Mouse (Mus musculus): Measurements from ENCODE around the gene Slc47a1.
A peak's percentile ranks its signal among the peaks of the same experiment; 100 is the strongest.
"Not testable (repeated sequence)": the region's sequence is repeated elsewhere in the genome, so short reads cannot be mapped to it uniquely, and the experiment has no call there.

The Slc47a1 gene

DNA sequence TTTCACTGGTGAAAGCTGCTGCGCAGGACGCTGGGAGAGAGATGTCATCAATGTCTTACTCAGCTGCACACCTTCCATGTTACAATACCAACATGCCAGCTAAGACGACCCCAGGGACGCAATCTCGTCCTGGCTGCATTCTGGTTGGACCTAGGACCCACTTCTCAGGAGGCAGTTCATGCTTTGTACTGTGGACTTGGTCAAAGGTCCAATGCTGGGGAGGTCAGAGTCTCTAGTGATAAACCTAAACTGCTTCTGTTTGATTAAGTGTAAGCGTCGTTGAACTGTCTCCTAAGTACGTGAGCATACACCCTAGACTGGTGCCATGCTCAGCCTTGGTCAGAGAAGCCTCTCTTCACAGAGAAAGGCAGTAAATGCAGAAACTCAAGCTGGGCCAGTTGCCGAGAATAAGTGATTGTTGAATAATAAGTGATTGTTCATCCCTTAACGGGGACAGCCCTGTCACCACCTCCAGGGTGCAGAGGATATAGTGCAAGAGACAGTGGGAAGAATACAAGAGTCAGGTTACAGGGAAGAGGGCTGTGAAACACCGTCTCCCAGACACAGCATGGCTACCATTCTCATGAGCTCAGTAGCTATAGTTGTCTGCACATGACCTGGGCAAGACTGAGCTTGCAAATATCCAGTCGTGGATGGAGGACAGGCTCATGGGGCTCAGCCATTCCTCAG is 58.8 kb downstream of the Slc47a1 start:
- no peak for DNase-seq (ENCODE audit: low spot score in 2 of 2)

DNA sequence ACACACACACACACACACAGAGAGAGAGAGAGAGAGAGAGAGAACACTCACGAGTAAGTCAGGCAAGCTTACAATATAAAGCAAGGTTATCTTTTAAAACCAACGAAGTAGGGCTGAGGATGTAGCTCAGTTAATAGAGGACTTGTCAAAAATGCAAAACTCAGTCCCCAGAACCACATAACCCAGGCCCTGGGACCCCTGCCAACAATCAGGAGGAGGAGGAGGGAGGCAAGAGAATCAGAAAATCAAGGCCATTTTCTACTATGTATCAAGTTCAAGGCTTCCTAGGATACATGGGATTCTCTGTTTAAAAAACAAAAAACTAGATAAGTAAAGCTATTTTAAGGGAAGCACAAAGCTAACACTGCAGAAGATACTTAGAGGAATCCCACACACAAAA is 61.3 kb downstream of the Slc47a1 start:
- DNase-seq (ENCODE audit: low spot score in 2 of 2), result no peak

DNA sequence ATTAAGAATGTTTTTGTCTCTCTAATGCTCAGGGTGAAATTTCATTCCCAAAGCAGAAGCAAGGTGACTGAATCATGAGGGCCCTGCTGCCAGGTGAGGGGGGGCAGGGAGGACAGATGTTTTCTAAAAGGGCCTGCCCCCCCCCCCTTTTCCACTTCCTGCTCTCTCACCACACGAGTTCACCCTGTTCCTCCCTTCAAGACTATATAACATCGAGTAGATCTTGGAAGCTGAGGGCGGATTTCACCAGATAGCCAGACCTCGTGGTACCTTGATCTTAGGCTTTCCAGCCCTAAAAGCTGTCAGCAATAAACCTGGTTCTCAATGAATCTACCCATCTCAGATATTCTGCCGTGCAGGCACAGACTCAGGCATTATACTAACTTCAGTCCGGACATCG is 67.8 kb downstream of the Slc47a1 start:
- no peak for DNase-seq (ENCODE audit: low spot score in 2 of 2)

DNA sequence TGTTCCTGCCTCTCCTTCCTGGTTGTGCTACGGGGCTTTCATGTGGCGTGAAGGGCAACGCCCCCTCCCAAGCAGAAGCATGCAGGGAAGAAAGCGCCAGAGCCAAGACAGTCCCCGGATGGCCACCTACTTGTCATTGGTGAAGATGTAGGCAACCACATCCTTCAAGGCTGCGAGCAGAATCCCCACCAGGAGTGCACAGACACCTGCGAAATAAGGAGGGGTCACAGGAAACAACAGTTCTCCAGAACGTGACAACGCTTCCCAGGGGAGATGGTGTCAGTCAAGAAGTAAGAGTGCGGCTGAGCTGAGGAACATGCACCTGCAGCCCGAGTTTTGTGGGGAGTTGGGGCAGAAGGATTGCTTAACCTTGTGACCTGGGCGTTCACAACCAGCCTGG is 68.3 kb downstream of the Slc47a1 start:
- no peak for DNase-seq (ENCODE audit: low spot score in 2 of 2)

DNA sequence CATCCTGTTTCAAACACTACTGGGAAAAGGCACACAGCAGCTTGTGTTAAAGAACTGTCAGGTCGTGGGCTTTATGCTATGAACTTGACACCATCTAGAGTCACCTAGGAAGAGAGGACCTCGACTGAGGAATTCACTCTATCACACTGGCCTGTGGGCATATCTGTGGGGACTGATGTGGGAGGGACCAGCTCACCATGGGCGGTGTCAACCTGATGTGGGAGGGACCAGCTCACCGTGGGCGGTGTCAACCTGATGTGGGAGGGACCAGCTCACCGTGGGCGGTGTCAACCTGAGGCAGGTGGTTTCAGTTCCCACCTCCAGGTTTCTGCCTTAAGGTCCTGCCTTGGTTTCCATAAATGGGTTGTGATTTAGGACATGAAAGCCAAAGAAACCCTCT is 70.3 kb downstream of the Slc47a1 start:
- no peak for DNase-seq (ENCODE audit: low spot score in 2 of 2)

DNA sequence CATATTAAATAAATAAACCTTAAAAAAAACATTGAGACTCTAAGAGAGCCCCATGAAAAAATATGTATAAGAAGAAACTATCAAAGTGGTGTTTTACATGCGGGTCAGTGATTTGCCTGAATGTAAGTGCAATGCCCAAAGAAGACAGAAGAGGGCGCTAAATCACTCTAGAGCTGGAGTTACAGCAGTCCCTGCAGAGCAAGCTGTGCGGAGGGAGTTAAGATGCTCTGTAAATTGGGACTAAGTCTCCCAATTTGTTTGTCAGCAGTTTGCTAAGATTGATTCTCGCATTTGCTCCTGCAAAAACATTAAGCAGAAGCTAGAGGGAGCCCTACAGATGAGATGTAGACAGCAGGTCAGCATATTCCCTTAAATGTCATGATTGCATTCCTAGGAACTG is 72.8 kb downstream of the Slc47a1 start:
- peak; percentile 39 to 65 for DNase-seq (ENCODE audit: low spot score in 2 of 2)

DNA sequence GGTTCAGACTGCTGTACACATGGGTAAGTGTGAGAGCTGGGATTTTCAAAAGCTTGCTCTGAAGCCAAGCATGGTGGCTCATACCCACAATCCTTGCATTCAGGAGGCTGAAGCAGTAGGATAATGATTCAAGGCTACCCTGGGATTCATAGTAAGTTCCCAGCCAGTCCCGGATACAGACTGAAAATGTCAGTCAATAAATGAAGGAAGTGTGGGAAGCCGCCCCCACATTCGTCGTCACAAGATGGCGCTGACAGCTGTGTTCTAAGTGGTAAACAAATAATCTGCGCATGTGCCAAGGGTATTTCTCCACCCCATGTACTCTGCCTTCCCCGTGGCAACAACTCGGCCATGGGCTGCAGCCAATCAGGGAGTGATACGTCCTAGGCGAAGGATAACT is 73.6 kb downstream of the Slc47a1 start:
- not testable (repeated sequence) for DNase-seq (ENCODE audit: low spot score in 2 of 2)

DNA sequence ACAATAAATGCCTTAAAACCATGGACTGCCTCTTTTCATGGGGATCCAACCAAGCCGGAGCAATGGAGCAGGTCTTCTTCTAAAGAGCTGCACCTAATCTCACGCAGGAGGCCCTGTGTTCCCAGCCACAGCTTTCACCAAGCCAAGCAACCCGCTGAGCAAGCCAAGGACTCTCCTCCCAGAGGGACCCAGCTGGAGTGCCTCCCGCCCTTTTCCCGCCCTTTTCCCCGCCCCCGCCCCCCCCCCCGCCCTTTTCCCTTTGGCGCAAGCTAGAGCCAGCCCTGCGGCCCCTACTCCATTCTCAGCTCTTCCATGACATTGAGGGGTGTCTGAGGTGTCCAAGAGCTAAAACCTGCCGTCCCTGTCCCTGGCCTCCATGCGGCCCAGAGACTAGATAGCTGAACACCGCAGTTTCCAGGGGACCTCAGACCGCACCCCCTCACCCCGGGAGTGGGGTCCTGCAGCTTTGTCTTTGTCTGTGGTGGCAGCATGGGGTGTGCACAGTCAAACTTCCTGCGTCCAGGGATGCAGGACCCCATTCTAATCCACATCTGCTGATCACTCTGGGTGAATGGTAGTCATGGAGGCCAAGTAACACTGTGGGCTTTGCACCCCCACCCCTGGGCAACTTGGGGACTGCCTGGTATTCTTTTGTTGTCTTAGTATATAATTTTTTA is 77.3 kb downstream of the Slc47a1 start:
- no peak for DNase-seq (ENCODE audit: low spot score in 2 of 2)

DNA sequence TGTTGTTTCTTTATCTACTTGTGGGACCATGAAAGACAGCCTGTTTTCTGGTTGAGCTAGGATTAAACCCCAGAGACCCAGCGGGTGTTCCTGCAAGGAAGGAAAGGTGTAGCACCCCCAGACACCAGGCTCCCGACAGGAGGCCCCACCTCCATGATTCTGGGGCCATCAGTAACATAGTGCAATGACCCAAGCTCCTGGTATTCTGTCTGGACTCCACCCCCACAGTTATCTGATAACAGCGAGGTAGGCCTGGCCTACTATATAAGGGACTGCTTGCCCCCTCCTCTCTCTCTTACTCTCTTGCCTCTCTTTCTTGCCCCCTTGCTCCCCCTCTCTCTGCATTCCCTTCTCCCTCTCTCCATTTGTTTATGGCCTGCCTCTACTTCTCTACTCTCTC is 77.9 kb downstream of the Slc47a1 start:
- no peak for DNase-seq (ENCODE audit: low spot score in 2 of 2)

DNA sequence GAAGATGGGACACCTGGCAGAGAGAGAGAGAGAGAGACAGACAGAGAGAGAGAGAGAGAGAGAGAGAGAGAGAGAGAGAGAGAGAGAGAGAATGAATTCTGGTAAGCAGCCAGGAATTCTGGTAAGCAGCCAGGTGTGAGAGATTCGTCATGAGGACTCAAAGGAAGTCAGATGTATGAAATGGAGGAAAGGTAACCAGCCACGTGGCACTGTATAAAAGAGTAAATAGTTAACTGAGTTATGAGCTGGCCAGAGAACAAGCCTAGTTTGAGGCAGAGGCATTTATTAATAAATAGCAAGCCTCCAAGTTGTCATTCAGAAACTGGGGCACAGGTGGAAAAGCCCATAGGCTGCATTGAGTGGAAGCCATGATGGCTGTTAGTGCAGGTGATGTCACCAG is 80.2 kb downstream of the Slc47a1 start:
- no peak for DNase-seq (ENCODE audit: low spot score in 2 of 2)

DNA sequence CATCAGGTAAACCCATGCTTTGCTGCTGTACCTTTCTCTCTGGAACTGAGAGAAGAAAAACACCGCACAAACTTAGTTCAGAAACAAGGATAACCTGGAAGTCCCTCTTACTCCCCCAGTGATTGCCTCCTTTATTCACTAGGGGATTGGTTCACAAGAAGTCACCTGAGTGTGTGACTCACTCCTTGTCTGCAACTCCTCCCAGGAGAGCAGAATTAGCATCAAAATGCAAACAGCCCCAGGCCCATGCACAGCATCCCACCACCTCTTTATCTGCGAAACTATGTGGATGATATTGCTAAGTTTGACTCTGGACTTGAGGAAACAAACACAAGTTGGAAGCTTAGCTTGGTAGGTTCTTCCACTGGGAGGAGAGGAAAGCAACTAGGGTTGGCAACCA is 80.8 kb downstream of the Slc47a1 start:
- no peak for DNase-seq (ENCODE audit: low spot score in 2 of 2)

DNA sequence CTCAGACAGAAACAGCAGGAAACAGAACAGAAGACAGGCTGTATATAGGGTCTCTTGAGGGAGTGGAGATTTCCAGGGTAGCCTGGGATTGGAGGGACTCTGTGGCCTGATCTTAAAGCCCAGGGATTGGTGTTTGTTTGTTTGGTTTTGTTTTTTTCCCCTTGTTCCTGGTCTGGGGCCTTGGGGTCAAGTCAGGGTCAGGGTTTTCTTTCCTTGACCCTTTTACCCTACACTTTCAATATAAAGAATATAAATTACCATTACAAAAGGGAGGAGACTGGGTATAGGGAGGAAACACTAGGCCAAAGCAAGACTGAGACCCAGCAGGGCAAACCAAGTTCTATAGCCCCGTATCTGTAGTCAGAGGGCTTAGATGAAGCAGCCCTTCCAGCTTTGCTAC is 81.6 kb downstream of the Slc47a1 start:
- DNase-seq (ENCODE audit: low spot score in 2 of 2), result no peak

DNA sequence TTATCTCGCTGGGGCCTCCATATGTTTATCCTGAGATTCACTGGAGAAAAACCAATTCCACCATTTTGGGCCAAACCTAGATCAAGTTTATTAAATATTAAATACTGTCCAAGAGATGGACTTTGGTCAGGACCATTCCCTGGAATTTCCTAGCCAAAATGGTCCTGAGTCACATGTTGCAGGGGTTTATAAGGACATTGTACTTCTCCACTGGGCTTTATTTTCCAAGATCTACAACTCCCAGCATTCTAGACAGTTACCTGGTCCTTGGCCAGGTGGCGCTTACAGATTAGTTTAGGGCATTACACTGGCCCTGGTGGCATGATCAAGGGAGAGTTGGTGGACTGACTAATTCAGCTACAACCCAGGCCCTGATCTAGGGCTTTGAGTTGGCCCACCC is 82.6 kb downstream of the Slc47a1 start:
- DNase-seq (ENCODE audit: low spot score in 2 of 2), result no peak

DNA sequence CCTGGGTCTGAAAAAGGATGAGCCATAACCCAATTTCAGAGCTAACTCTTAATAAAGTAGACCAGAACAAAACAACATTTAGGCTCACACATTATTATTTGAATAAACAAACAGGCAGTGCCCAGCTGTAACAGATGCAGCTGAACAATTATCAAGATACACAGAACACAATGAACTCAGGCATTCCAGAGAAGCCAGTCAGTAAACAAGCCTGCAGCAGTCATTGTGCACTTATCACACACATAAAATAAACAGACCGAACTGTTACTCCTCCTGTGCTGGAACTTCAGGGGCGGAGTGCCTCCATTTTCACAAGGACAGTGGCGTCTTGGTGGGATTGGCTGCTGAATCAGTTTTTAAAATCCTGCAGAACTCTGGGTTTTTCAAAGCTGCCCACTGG is 83.7 kb downstream of the Slc47a1 start:
- no peak for DNase-seq (ENCODE audit: low spot score in 2 of 2)
